Mouse (Mus musculus): ENCODE measurements around the gene Col25a1.

The Col25a1 gene

GRCm38 (mm10) chr3:130159906-130160305 lies 28.6 kb downstream of the Col25a1 start:
- in situ Hi-C loops (cut with MboI; ENCODE audit: unreplicated experiment in 2 of 2), result no loop called here

DNA sequence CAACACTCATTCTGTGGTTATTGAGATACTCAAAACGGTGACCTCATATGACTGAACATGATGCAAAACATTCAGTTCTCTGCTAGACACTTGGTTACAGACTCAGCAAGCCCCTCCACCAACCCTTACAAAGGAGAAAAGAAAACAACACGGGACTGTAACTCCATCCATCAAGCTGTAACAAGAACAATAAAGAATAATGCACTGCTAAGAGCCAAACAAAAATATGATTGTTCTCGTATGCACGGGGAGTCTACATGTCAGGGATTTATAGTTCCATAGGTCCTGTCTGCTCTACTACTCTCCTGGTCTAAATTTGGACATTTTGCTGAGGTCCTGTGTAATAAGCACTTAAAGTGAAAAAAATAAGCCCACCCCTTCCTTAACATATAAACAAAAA lies 29.6 kb downstream of the Col25a1 start:
- in situ Hi-C loops (cut with MboI; ENCODE audit: unreplicated experiment in 2 of 2), result no loop called here

DNA sequence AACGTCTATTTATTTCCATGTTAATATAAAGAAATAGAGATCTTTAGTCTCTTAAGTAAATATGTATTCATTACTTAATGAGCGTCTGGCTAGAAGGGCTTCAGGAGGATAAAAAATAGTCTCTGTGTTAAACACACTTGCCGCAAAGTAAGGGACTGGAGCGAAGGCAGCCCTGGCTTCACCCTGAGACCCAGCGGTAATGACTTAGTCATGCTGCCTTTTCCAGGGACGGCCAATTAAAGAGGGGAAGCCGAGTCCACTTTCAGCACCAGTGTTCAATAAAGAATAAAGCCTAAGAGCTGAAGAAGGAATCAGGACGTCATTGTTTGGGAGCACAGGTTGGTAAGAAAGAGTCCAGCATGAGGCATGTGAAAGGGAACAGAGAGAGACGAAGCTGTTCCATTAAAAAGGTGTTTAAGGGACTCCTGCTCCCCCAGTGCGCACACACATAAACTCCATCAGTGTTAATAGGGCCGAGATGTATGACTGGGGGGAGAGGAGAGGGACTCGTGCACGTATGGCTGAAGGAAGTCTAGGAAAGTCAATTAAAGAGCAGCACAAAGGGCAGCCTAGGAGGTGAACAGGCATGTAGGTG lies 30.1 kb downstream of the Col25a1 start:
- in situ Hi-C loops (cut with MboI; ENCODE audit: unreplicated experiment in 2 of 2), result no loop called here

GRCm38 (mm10) chr3:130166875-130167274 lies 35.6 kb downstream of the Col25a1 start:
- in situ Hi-C loops (cut with MboI; ENCODE audit: unreplicated experiment in 2 of 2), result no loop called here

DNA sequence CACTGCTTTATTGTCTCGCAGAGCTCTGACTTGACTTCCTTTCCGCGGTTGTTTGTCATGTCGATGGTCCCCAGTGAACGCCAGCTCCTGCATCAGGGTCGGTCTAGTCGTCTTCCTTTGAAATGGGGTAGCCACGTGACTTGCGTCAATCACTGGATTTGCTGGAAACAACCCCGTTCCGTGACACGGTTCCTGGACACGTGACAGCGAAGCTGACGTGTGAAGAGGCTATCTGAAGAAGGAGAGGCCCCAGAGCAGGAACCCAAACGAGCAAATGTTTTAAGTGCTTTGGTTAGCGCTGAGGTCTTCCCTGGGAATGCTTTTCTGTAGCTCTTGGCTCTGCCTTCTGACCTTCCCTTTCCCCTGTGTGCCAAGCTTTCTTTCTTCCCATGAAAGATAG lies 41.5 kb downstream of the Col25a1 start:
- in situ Hi-C loops (cut with MboI; ENCODE audit: unreplicated experiment in 2 of 2), result no loop called here

- in situ Hi-C loops (cut with MboI; ENCODE audit: unreplicated experiment in 2 of 2), result no loop called here
These were observed 49.1 kb downstream of the Col25a1 start for GRCm38 (mm10) chr3:130180181-130180940.

- in situ Hi-C loops (cut with MboI; ENCODE audit: unreplicated experiment in 2 of 2), result no loop called here
These were observed 49.8 kb downstream of the Col25a1 start for GRCm38 (mm10) chr3:130180964-130181590.

DNA sequence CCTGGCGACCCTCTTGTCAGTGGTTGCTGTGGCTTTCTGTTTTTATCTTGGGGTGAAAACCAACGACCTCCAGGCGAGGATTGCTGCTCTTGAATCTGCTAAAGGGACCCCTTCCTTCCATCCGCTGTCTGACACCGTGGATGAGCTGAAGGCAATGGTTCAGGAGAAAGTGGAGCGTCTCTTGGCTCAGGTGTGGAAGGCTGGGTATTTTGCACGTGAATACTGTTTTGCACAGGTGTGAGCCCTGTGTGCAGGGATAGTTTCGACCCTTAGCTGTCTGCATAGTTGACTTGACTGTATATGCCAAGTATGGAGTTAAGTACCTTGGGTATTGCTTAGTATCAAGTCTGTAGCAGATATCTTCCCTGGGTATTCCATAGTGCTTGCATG lies 50.3 kb downstream of the Col25a1 start:
- in situ Hi-C loops (cut with MboI; ENCODE audit: unreplicated experiment in 2 of 2), result no loop called here

GRCm38 (mm10) chr3:130182450-130182849 lies 51.1 kb downstream of the Col25a1 start:
- in situ Hi-C loops (cut with MboI; ENCODE audit: unreplicated experiment in 2 of 2), result no loop called here

GRCm38 (mm10) chr3:130185111-130185510 lies 53.8 kb downstream of the Col25a1 start:
- in situ Hi-C loops (cut with MboI; ENCODE audit: unreplicated experiment in 2 of 2), result no loop called here

- in situ Hi-C loops (cut with MboI; ENCODE audit: unreplicated experiment in 2 of 2), result no loop called here
These were observed 56.3 kb downstream of the Col25a1 start for GRCm38 (mm10) chr3:130187588-130187987.

DNA sequence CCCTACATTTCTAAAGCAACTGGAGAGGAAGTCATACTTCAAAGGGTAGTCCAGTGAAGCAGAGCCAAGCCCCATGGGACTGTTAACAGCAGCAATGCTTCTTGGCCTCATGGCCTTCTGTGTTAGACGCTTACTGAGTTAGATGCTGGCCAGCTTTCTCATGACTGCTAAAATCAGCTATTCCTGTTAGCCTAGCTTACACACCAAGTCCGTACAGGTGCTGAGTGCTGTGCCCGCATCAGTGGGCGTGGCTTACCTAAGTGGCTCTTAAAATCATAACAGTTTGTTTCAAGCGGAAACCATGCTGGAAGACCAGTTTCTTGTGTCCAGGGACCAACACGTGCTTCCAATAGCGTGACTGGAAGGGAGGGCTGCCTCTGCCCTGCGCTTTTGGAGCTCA lies 62.1 kb downstream of the Col25a1 start:
- in situ Hi-C loops (cut with MboI; ENCODE audit: unreplicated experiment in 2 of 2), result no loop called here

- in situ Hi-C loops (cut with MboI; ENCODE audit: unreplicated experiment in 2 of 2), result no loop called here
These were observed 83.3 kb downstream of the Col25a1 start for GRCm38 (mm10) chr3:130214631-130215030.

DNA sequence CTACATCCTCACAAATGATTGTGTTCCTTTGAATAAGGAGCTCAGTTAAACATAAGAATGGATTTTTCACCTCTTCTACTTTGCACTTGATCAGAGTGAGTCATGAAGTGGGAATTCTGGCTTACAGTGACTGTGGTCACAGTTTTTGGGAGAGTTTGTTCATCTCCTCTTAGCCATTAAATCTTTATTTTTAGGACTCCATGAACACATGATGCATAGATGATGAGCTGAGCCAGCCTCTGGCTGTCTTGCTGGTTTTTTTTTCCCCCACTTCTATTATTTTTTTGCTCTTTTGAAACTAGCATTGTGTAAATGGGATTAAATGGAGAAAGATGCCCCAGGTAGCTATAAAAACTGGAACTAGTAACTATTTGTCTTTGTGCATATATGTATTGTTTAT lies 84.8 kb downstream of the Col25a1 start:
- in situ Hi-C loops (cut with MboI; ENCODE audit: unreplicated experiment in 2 of 2), result no loop called here

DNA sequence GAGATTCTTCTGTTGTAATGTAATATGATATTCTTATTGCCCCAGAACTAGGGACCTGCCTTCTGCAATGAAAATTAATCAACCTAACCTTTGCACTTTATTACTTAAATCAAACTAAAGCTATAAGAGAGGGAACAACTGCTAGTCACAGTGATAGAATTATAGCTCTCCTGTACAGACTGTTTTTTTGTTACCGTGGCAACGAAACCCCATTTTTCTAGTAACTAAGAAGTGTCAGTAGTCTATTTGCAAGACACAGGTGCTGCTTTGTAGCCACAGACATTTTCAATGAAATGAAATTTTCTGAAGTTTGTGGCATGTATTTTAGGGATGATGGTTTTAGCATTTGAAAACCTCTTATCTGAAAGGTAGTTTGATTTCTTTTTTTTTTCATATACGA lies 85.3 kb downstream of the Col25a1 start:
- in situ Hi-C loops (cut with MboI; ENCODE audit: unreplicated experiment in 2 of 2), result no loop called here

DNA sequence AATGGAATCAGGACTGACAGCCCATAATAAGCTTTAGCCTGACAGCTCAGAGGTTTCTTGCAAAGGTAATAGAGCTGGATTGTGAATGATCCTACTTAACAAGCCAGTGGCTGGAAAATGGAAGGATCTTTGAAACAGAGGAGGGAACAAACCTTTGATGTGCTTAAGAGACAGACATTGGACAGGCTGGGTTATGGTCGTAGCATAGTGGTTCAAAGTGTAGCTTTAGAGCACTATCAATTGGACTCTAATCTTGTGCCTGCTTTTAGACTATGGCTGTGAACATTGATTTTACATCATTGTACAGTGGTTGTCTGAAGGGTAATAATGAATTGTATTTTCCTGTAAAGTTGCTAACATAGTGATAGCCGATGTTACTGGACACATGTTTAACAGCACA lies 86.4 kb downstream of the Col25a1 start:
- in situ Hi-C loops (cut with MboI; ENCODE audit: unreplicated experiment in 2 of 2), result no loop called here

DNA sequence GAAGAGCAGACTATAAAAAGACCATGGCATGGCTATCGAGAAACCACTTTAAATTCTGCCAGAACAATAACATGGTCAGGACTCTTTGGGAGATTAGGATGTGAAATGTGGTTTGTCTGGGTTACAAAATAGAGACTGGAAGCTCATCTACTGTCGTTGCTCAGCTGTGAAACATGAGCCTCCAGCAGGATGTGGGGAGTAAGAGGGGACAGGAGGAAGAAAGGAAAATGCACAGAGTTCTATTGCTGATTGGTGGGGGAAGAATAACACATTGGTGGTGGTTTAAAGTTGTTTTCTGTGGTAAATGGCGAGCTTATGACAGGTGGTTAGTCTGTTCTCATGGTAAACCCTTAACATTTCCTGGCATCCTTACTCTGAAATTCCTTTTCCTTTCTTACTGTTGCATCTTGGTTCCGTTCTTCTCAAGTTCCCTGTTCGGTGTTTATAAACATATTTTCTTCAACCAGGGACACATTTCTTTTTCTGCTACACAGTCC lies 87.0 kb downstream of the Col25a1 start:
- in situ Hi-C loops (cut with MboI; ENCODE audit: unreplicated experiment in 2 of 2), result no loop called here

GRCm38 (mm10) chr3:130220811-130221210 lies 89.5 kb downstream of the Col25a1 start:
- in situ Hi-C loops (cut with MboI; ENCODE audit: unreplicated experiment in 2 of 2), result no loop called here

DNA sequence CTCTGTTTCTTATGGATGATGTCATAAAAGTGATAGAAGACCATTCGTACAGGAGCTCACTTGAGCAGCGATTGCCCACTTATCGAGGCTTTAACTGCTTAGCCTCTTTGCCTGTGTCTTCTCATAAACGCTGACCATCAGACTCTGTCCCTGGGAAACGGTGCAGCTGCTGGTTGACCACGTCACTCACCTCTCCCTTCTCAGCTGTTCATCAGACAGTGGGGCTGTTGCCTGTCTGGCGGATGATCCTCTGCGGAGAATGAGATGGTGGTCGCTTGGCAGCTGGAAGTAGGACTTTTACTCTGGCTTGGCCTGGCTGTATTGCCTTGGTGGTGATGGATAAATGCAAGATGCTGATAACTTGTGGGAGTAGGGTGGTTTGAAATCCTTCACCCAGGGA lies 96.9 kb downstream of the Col25a1 start:
- in situ Hi-C loops (cut with MboI; ENCODE audit: unreplicated experiment in 2 of 2), result no loop called here

DNA sequence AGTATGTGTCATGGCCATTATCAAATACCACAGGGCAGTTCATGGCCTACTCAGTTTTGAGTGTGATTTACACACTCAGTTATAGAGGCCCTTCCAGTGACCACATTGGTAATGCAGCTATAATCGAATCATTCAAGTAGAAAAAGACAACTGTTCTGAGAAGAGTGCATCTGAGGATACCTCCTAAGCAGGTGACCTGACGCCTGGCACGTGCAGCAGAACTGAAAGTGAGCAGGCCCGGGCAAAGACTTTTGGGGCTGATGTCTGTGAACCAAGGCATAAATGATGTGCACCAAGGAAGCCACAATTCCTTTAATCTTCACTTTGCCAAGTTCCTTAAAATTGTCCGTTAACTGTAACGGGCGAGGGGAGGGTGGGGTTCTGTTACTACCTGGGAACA lies 101.6 kb downstream of the Col25a1 start:
- in situ Hi-C loops (cut with MboI; ENCODE audit: unreplicated experiment in 2 of 2), result no loop called here

GRCm38 (mm10) chr3:130235233-130235632 lies 103.9 kb downstream of the Col25a1 start:
- in situ Hi-C loops (cut with MboI; ENCODE audit: unreplicated experiment in 2 of 2), result no loop called here

DNA sequence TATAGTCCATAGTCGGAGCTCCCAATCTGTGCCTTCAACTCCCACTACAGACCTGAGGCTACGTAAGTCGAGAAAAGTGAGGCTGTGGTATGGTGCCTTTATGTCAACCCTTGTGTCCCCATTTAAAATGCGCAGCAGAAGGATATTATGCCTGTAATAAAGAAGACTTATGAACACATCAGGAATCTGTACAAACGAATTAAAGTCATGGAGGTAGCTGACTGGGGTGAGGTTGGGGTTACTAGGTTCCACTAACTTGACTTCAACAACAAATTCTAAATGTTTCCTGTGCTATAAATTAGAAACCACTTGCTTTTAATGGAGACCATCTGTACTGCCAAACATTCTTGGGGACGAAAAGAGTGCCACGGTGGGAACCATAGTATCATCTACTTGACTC lies 104.8 kb downstream of the Col25a1 start:
- in situ Hi-C loops (cut with MboI; ENCODE audit: unreplicated experiment in 2 of 2), result no loop called here

Data from v-Abl transformed pro-B cells (cell line).